Mouse (Mus musculus) bone marrow, adult 2 months (tissue): ENCODE results near the gene C1qtnf12. TPM values are rescaled to one million over a fixed set of nuclear protein-coding genes. Genes with fewer than 3 reads are reported as not detected.

ENCODE experiments used
- H3K27ac ChIP-seq: fragments of 200-500 bp; 2 replicates; pipeline ENCODE4 v1.5.1; 2012; ENCODE audit warnings: low read depth, mild to moderate bottlenecking, control low read depth, inconsistent platforms, low read length; ENCODE audit not compliant: control insufficient read depth, poor library complexity, insufficient read depth
- H3K4me1 ChIP-seq: fragments of 200-500 bp; 2 replicates; pipeline ENCODE4 v1.6.1; 2011; ENCODE audit warnings: low read length; ENCODE audit not compliant: control insufficient read depth, insufficient read depth
- H3K4me3 ChIP-seq: fragments of 200-500 bp; replicated peaks from 2 replicates; pipeline ENCODE3; 2011; ENCODE audit warnings: mild to moderate bottlenecking, low read depth, low read length, control low read depth; ENCODE audit not compliant: control insufficient read depth
- CTCF ChIP-seq: fragments of 200-500 bp; IDR thresholded peaks from 2 replicates; pipeline ENCODE4 v1.5.1; 2011; ENCODE audit warnings: low read length, control low read depth; ENCODE audit not compliant: control insufficient read depth, insufficient read depth
- POLR2A ChIP-seq: fragments of 200-500 bp; IDR thresholded peaks from 2 replicates; pipeline ENCODE4 v1.6.1; 2011; ENCODE audit warnings: low read depth, mild to moderate bottlenecking, control low read depth, low read length, borderline replicate concordance; ENCODE audit not compliant: control insufficient read depth
- WGBS: fragments of 180-500 bp; shearing (Covaris S2); methylation state at CpG from one replicate; pipeline ENCODE4 v1.1.7; 2018; 5-methylcytosine and 5-hydroxymethylcytosine counted together
- polyA plus RNA-seq: library from polyadenylated mRNA; stranded (reverse); fragments of >200 nt; gene quantifications from 2 replicates; pipeline ENCODE4 v1.2.4, GENCODE M21; 2011; ENCODE audit warnings: low replicate concordance; ENCODE audit not compliant: missing spikeins, insufficient read depth, insufficient read length

The C1qtnf12 gene
- polyA plus RNA-seq, 1 experiment, result 132 TPM

GRCm38 (mm10) chr4:155963106-155963505 is 988 bp downstream of the C1qtnf12 start:
- no peaks in the 10 kb centered on the region; the same call in 1 of the 2 replicates for H3K4me1 ChIP-seq
- peak overlapping the region; percentile 41 for H3K27ac ChIP-seq
- WGBS, result 53% methylated on average over 7 of the region's 7 CpGs
- no peak for TF ChIP-seq CTCF
- TF ChIP-seq POLR2A, result no peak
- H3K4me3 ChIP-seq, result peak overlapping the region; percentile 58

- Histone ChIP-seq H3K4me1 (no peaks in the 10 kb centered on the region; the same call in 1 of the 2 replicates), H3K27ac (peak overlapping the region; percentile 25; the same call in 1 of the 2 replicates), H3K4me3 (no peak overlapping the region)
- 86% methylated on average over 11 of the region's 11 CpGs for WGBS
- TF ChIP-seq CTCF (no peak), POLR2A (no peak)
Measured at GRCm38 (mm10) chr4:155964396-155964795, 2.3 kb downstream of the C1qtnf12 start.

- 68% methylated on average over 13 of the region's 13 CpGs for WGBS
- no peak for TF ChIP-seq CTCF
- no peak for TF ChIP-seq POLR2A
- Histone ChIP-seq H3K4me3 (no peak overlapping the region), H3K27ac (no peak overlapping the region), H3K4me1 (no peaks in the 10 kb centered on the region)
Measured at GRCm38 (mm10) chr4:155969043-155969653, 7.0 kb downstream of the C1qtnf12 start.

GRCm38 (mm10) chr4:155970286-155970685 is 8.2 kb downstream of the C1qtnf12 start:
- H3K27ac ChIP-seq, result no peak overlapping the region
- 59% methylated on average over 5 of the region's 5 CpGs for WGBS
- H3K4me1 ChIP-seq, result no peaks in the 10 kb centered on the region
- TF ChIP-seq POLR2A (no peak), CTCF (no peak)
- H3K4me3 ChIP-seq, result no peak overlapping the region

GRCm38 (mm10) chr4:155972651-155973050 is 10.5 kb downstream of the C1qtnf12 start:
- no peaks in the 10 kb centered on the region for H3K4me1 ChIP-seq
- WGBS, result 88% methylated on average over 6 of the region's 6 CpGs
- no peak overlapping the region for H3K27ac ChIP-seq
- TF ChIP-seq CTCF (no peak), POLR2A (no peak)
- H3K4me3 ChIP-seq, result no peak overlapping the region

GRCm38 (mm10) chr4:155973239-155973638 is 11.1 kb downstream of the C1qtnf12 start:
- H3K27ac ChIP-seq, result no peak overlapping the region
- H3K4me1 ChIP-seq, result no peaks in the 10 kb centered on the region
- 76% methylated on average over 2 of the region's 2 CpGs for WGBS
- H3K4me3 ChIP-seq, result no peak overlapping the region
- no peak for TF ChIP-seq CTCF
- TF ChIP-seq POLR2A, result no peak

GRCm38 (mm10) chr4:155981436-155982082 is 19.4 kb downstream of the C1qtnf12 start:
- 53% methylated on average over 12 of the region's 12 CpGs for WGBS
- H3K27ac ChIP-seq, result no peak overlapping the region
- no peak for TF ChIP-seq POLR2A
- no peak for TF ChIP-seq CTCF
- H3K4me3 ChIP-seq, result no peak overlapping the region
- no peaks in the 10 kb centered on the region; the same call in 1 of the 2 replicates for H3K4me1 ChIP-seq

GRCm38 (mm10) chr4:155983788-155984187 is 21.7 kb downstream of the C1qtnf12 start:
- no peak overlapping the region for H3K27ac ChIP-seq
- no peaks in the 10 kb centered on the region; the same call in 1 of the 2 replicates for H3K4me1 ChIP-seq
- H3K4me3 ChIP-seq, result no peak overlapping the region
- 42% methylated on average over 2 of the region's 2 CpGs for WGBS
- TF ChIP-seq POLR2A (no peak), CTCF (no peak)
